Comparison of ENCODE assay signal across 8 mouse cellular contexts in the genomic region with DNA sequence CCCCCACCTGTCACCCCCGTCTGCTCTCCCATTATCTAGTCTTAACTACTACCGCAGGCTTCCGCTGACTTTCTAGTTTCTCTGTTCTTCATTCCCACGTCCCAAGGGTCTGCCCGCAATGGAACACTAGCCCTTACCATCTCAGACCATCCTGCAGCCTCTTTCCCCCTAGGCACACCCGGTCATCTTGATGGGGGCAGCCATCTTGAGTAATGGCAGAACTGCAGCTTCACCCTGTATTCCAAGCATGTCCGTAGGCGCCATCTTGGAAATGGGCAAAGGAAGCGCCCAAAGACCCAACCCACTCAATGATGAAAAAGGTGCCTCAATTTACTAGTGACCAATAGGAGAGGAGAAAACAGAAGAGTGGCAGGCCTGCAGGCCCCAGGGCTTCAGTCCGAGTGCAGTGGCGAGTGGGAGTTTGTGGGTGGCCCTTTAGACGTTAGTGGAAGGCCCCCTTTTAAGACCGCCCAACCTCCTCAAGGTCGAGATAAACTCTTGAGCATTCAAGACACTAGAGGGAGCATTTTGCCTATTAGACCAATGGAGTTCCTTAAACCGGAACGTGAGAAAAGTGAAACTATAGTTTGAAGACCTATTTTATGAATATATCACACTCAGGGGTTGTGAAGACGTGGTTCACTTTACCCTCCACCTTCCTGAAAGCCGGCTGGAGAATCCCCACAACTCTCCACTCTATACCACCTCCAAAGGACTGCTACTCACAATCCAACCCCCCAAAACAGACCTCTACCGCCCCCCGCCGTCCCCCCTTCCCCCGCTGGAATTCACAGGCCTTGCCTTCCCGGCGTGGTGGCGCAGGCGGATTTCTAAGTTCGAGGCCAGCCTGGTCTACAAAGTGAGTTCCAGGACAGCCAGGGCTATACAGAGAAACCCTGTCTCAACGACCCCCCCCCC. TPM values are rescaled to one million over a fixed set of nuclear protein-coding genes. Genes with fewer than 3 reads are reported as not detected.
DNase-seq lines count a peak whose midpoint lies in the region; ATAC-seq and TF ChIP-seq lines count a peak whose summit lies in the region.

A gene (minus strand): TSS at position 277 of the 918 bp plus-strand sequence.

- peak within 1 kb of the TSS; percentile 89 for H3K4me2 ChIP-seq in embryonic facial prominence, embryonic 13.5 days
- H3K4me2 ChIP-seq in limb, embryonic 12.5 days: peak within 1 kb of the TSS; percentile 87
- peak within 1 kb of the TSS; percentile 78 for H3K4me2 ChIP-seq in midbrain, embryonic 15.5 days

- peaks cover 13% of the 10 kb centered on the region for H3K4me1 ChIP-seq in embryonic facial prominence, embryonic 13.5 days
- peaks cover 5% of the 10 kb centered on the region; the same call in 1 of the 2 replicates for H3K4me1 ChIP-seq in kidney, adult 2 months (ENCODE audit: control insufficient read depth, insufficient read depth, low read length)
- peaks cover 10% of the 10 kb centered on the region for H3K4me1 ChIP-seq in limb, embryonic 12.5 days (replicated peaks)
- H3K4me1 ChIP-seq in midbrain, embryonic 15.5 days: peaks cover 20% of the 10 kb centered on the region
- peaks cover 11% of the 10 kb centered on the region; the same call in 1 of the 2 replicates for H3K4me1 ChIP-seq in spleen, adult 2 months (ENCODE audit: control insufficient read depth, insufficient read depth, insufficient read length)

- peaks cover 23% of the 10 kb centered on the region for H3K36me3 ChIP-seq in embryonic facial prominence, embryonic 13.5 days
- no peaks in the 10 kb centered on the region for H3K36me3 ChIP-seq in kidney, adult 2 months (ENCODE audit: control insufficient read depth, insufficient read depth, low read length)
- H3K36me3 ChIP-seq in limb, embryonic 12.5 days: peaks cover 25% of the 10 kb centered on the region
- peaks cover 5% of the 10 kb centered on the region; the same call in 1 of the 2 replicates for H3K36me3 ChIP-seq in midbrain, embryonic 15.5 days (replicated peaks)
- peaks cover 4% of the 10 kb centered on the region; the same call in 1 of the 2 replicates for H3K36me3 ChIP-seq in spleen, adult 2 months (ENCODE audit: control insufficient read depth, insufficient read depth, low read length)

- TF ChIP-seq CTCF in kidney, adult 2 months (conservative IDR thresholded peaks at IDR 0.05; ENCODE audit: insufficient read depth, insufficient read length, low read depth, low read length): peak; percentile 41; the same call in 1 of the 2 replicates
- peak; percentile 15; the same call in 1 of the 2 replicates for TF ChIP-seq CTCF in spleen, adult 2 months (IDR thresholded peaks at IDR 0.05; ENCODE audit: extremely low read depth, insufficient read depth, insufficient read length, insufficient replicate concordance)

- whole genome bisulfite sequencing in embryonic facial prominence, embryonic 13.5 days: 2% methylated on average over 28 of the region's 28 CpGs
- WGBS in kidney, adult 2 months: 2% methylated on average over 28 of the region's 28 CpGs
- 2% methylated on average over 28 of the region's 28 CpGs for WGBS in limb, embryonic 12.5 days
- 1% methylated on average over 28 of the region's 28 CpGs for WGBS in midbrain, embryonic 15.5 days
- WGBS in spleen, adult 2 months: 2% methylated on average over 28 of the region's 28 CpGs

- H3K9me3 ChIP-seq in embryonic facial prominence, embryonic 13.5 days: no peaks in the 10 kb centered on the region
- H3K9me3 ChIP-seq in limb, embryonic 12.5 days: no peaks in the 10 kb centered on the region
- no peaks in the 10 kb centered on the region for H3K9me3 ChIP-seq in midbrain, embryonic 15.5 days

- peak within 1 kb of the TSS; percentile 89 for H3K27ac ChIP-seq in embryonic facial prominence, embryonic 13.5 days
- peak within 1 kb of the TSS; percentile 54; the same call in 1 of the 2 replicates for H3K27ac ChIP-seq in kidney, adult 2 months (ENCODE audit: insufficient read depth, low read depth, low read length)
- H3K27ac ChIP-seq in limb, embryonic 12.5 days: peak within 1 kb of the TSS; percentile 86
- H3K27ac ChIP-seq in midbrain, embryonic 15.5 days: peak within 1 kb of the TSS; percentile 70
- peak within 1 kb of the TSS; percentile 82 for H3K27ac ChIP-seq in spleen, adult 2 months (ENCODE audit: insufficient read depth, low read length)

- peak within 1 kb of the TSS; percentile 68 for H3K9ac ChIP-seq in embryonic facial prominence, embryonic 13.5 days
- peak within 1 kb of the TSS; percentile 58 for H3K9ac ChIP-seq in limb, embryonic 12.5 days (replicated peaks)
- H3K9ac ChIP-seq in midbrain, embryonic 15.5 days: peak within 1 kb of the TSS; percentile 54

- H3K27me3 ChIP-seq in embryonic facial prominence, embryonic 13.5 days: no peaks in the 10 kb centered on the region
- H3K27me3 ChIP-seq in kidney, adult 2 months (replicated peaks; ENCODE audit: control insufficient read depth, insufficient read depth, low read length): no peaks in the 10 kb centered on the region
- no peaks in the 10 kb centered on the region for H3K27me3 ChIP-seq in limb, embryonic 12.5 days
- no peaks in the 10 kb centered on the region for H3K27me3 ChIP-seq in midbrain, embryonic 15.5 days (replicated peaks)
- no peaks in the 10 kb centered on the region for H3K27me3 ChIP-seq in spleen, adult 2 months (ENCODE audit: control insufficient read depth, insufficient read depth, low read length)

- ATAC-seq in embryonic facial prominence, embryonic 13.5 days (ENCODE audit: insufficient number of reproducible peaks, insufficient read depth, low FRiP score, low TSS enrichment, low read depth): peak; percentile 98
- peak; percentile 98 for ATAC-seq in limb, embryonic 12.5 days (ENCODE audit: insufficient number of reproducible peaks, insufficient read depth, low FRiP score, low TSS enrichment, low read depth)
- ATAC-seq in midbrain, embryonic 15.5 days (replicated peaks): peak; percentile 97

- TF ChIP-seq POLR2A in kidney, adult 2 months (IDR thresholded peaks at IDR 0.05; ENCODE audit: low read depth, low read length): no peak
- TF ChIP-seq POLR2A in spleen, adult 2 months (IDR thresholded peaks at IDR 0.05; ENCODE audit: low read depth, low read length): peak; percentile 8; the same call in 1 of the 2 replicates

- H3K4me3 ChIP-seq in embryonic facial prominence, embryonic 13.5 days: peak within 1 kb of the TSS; percentile 72
- peak within 1 kb of the TSS; percentile 87 for H3K4me3 ChIP-seq in kidney, adult 2 months (ENCODE audit: insufficient read depth, low read depth, low read length)
- peak within 1 kb of the TSS; percentile 59 for H3K4me3 ChIP-seq in limb, embryonic 12.5 days (replicated peaks)
- peak within 1 kb of the TSS; percentile 69 for H3K4me3 ChIP-seq in midbrain, embryonic 15.5 days
- peak within 1 kb of the TSS; percentile 69 for H3K4me3 ChIP-seq in spleen, adult 2 months (ENCODE audit: extremely low read depth, insufficient read depth, insufficient read length)

- DNase-seq in 3134 (ENCODE audit: extremely low read depth, insufficient read length, low spot score): peak; percentile 93
- DNase-seq in adrenal gland, postnatal 36 days: peak; percentile 91 to 93
- peak; percentile 96 to 99 for DNase-seq in heart, adult 18-20 months
- DNase-seq in kidney, adult 2 months: peak; percentile 99
- peak; percentile 87 to 99 for DNase-seq in spleen, adult 2 months (ENCODE audit: low read depth in 1 of 2, low spot score in 2 of 2)

RNA-seq across cellular contexts. Expression of the gene that starts here (rescaled TPM):
- 10 to 100 TPM; 51.4 to 65.3 TPM for total RNA-seq in adrenal gland, postnatal 36 days (2021)
- polyA plus RNA-seq in embryonic facial prominence, embryonic 13.5 days (2015; fragmentation: Nextera tagmentation; extraction: Ambion mirVana): 30.2 and 30.9 TPM in 2 replicates
- total RNA-seq in heart, adult 18-20 months (2021): 10 to 100 TPM; 89.6 to 92.9 TPM
- polyA plus RNA-seq in kidney, adult 2 months (2012; rRNA removed): 46.4 and 51.8 TPM in 2 replicates
- 29.7 and 31.9 TPM in 2 replicates for polyA plus RNA-seq in limb, embryonic 12.5 days (2016; fragmentation: Nextera tagmentation; extraction: Ambion mirVana)
- 48.1 and 56.5 TPM in 2 replicates for polyA plus RNA-seq in midbrain, embryonic 15.5 days (2015; fragmentation: Nextera tagmentation; extraction: Ambion mirVana)
- polyA plus RNA-seq in spleen, adult 2 months (2012; rRNA removed): 17.5 and 20.3 TPM in 2 replicates

Comparison
In these comparisons a context has a peak if more than half of its experiments do, and no peak if none do; other contexts are left out.
1. Peak in every context shown above with its lines: DNase-seq, ATAC-seq, H3K4me3 ChIP-seq and H3K27ac ChIP-seq.